Mouse (Mus musculus) ES-Bruce4 (cell line): ENCODE data around the gene Glo1. TPM values are rescaled to one million over a fixed set of nuclear protein-coding genes. Genes with fewer than 3 reads are reported as not detected.

Source experiments
- H3K27ac ChIP-seq: 2 replicates; pipeline ENCODE4 v1.5.1; 2012; ENCODE audit warnings: low read length, inconsistent platforms; ENCODE audit not compliant: insufficient read depth
- H3K27me3 ChIP-seq: 2 replicates; pipeline ENCODE4 v1.6.1; 2012; ENCODE audit warnings: mild to moderate bottlenecking, low read length, inconsistent platforms; ENCODE audit not compliant: control insufficient read depth, poor library complexity, insufficient read depth, severe bottlenecking
- H3K36me3 ChIP-seq: 2 replicates; pipeline ENCODE4 v1.6.1; 2012; ENCODE audit warnings: inconsistent platforms, mild to moderate bottlenecking, low read length, moderate library complexity; ENCODE audit not compliant: control insufficient read depth, poor library complexity, insufficient read depth, severe bottlenecking
- H3K4me1 ChIP-seq: one replicate; pipeline ENCODE4 v1.8.1; 2011; ENCODE audit warnings: low read length; ENCODE audit not compliant: control insufficient read depth, insufficient read depth
- H3K4me3 ChIP-seq: 2 replicates; pipeline ENCODE4 v1.5.1; 2011; ENCODE audit warnings: low read depth, mild to moderate bottlenecking, low read length
- H3K9ac ChIP-seq: 2 replicates; pipeline ENCODE4 v1.6.1; 2012; ENCODE audit warnings: low read depth, mild to moderate bottlenecking, inconsistent platforms; ENCODE audit not compliant: poor library complexity, severe bottlenecking
- H3K9me3 ChIP-seq: replicated peaks from 2 replicates; pipeline ENCODE4 v1.6.1; 2012; ENCODE audit warnings: mild to moderate bottlenecking, low read length, inconsistent platforms; ENCODE audit not compliant: control insufficient read depth, poor library complexity, insufficient read depth, severe bottlenecking
- CTCF ChIP-seq: IDR thresholded peaks from one replicate; pipeline ENCODE4 v1.8.1; 2011; ENCODE audit warnings: low read depth, low read length
- EP300 ChIP-seq: IDR thresholded peaks from 2 replicates; pipeline ENCODE4 v1.6.1; 2011; ENCODE audit warnings: low read depth, low read length; ENCODE audit not compliant: insufficient read depth
- POLR2A ChIP-seq: IDR thresholded peaks from one replicate; pipeline ENCODE4 v1.8.1; 2011; ENCODE audit warnings: low read length; ENCODE audit not compliant: insufficient read depth
- polyA plus RNA-seq: library from polyadenylated mRNA; stranded (reverse); fragments of >200 nt; gene quantifications from 2 replicates; pipeline ENCODE4 v1.2.4, GENCODE M21; 2011; ENCODE audit warnings: low read depth; ENCODE audit not compliant: missing spikeins, insufficient read depth, insufficient read length

The Glo1 gene
- polyA plus RNA-seq, 1 experiment: 190 TPM

- Histone ChIP-seq H3K27me3 (no peaks in the 10 kb centered on the region), H3K4me1 (peaks cover 6% of the 10 kb centered on the region), H3K9me3 (no peaks in the 10 kb centered on the region), H3K9ac (no peak overlapping the region), H3K36me3 (peaks cover 29% of the 10 kb centered on the region), H3K27ac (no peak overlapping the region), H3K4me3 (no peak overlapping the region)
- TF ChIP-seq POLR2A (no peak), EP300 (no peak), CTCF (no peak)
Observed at GRCm38 (mm10) chr17:30597786-30598185, 28.9 kb downstream of the Glo1 start.

DNA sequence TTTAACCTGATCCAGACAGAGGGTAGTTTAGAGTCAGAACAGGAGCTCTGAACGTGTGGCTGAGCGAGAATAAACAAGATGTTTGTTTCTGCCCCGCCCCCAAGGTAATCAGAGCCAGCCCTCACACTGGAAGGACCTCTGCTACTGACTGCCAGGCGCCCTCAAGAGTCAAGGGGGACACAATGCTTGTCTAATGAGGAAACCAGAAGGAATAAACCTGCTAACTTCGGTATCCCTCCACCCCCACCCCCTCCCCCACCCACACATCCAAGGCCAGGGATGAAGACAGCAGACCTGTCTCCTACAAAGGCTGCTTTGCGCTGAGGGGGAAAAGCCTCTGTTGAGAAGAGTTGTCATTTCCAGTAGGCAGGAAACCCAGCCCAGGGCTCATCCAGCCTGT, 31.8 kb downstream of the Glo1 start:
- Histone ChIP-seq H3K36me3 (peaks cover 26% of the 10 kb centered on the region), H3K27me3 (no peaks in the 10 kb centered on the region), H3K4me1 (peaks cover 4% of the 10 kb centered on the region), H3K9ac (no peak overlapping the region), H3K27ac (peak overlapping the region; percentile 23), H3K4me3 (no peak overlapping the region), H3K9me3 (no peaks in the 10 kb centered on the region)
- no peak for TF ChIP-seq CTCF

GRCm38 (mm10) chr17:30594407-30594806, 32.3 kb downstream of the Glo1 start:
- H3K27me3 ChIP-seq: no peaks in the 10 kb centered on the region
- peak overlapping the region; percentile 23 for H3K27ac ChIP-seq

DNA sequence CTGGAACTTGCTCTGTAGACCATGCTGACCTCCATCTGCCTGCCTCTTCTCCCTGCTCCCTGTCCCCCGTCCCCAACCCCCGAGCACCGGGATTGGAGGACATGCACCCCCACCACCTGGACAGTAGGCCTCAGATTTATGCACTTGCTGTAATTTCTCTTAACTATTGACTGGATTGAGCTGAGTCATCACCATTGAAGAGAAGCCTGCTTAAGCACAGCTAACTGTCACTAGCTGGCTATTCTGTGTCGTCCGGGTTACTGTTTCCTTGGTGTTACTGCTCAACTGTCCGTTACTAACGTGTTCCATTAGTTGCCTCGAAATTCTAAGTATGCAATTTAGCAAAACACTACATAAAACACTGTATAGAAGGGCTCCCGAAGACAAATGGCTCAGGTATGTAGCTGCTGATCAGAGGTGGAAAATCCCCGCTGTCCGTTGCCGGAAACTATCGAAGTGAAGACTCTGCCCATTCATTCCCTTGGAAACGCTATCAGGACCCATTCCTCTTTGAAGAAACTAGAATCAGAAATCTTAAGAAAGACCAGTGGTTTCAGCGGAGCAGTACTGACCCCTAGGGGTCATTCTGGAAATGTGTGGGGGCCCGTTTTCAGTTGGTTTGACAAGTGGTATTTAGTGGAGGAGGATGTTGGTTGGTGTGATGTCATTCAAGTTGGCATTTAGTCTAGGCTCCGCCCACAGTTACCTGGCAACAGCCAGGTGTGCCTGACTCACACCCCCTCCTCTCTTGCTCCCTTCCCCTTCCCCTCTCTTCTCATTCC, 36.1 kb downstream of the Glo1 start:
- TF ChIP-seq CTCF: no peak
- Histone ChIP-seq H3K9me3 (no peaks in the 10 kb centered on the region), H3K27me3 (no peaks in the 10 kb centered on the region), H3K36me3 (peaks cover 12% of the 10 kb centered on the region; the same call in 1 of the 2 replicates), H3K4me1 (no peaks in the 10 kb centered on the region), H3K9ac (no peak overlapping the region), H3K4me3 (no peak overlapping the region), H3K27ac (no peak overlapping the region)

More at GRCm38 (mm10) chr17:30594407-30594806, 32.3 kb downstream of the Glo1 start:
- Histone ChIP-seq H3K36me3 (peaks cover 26% of the 10 kb centered on the region), H3K9ac (no peak overlapping the region), H3K4me3 (no peak overlapping the region), H3K4me1 (peaks cover 4% of the 10 kb centered on the region), H3K9me3 (no peaks in the 10 kb centered on the region)
- TF ChIP-seq POLR2A (no peak), CTCF (no peak), EP300 (no peak)

GRCm38 (mm10) chr17:30583258-30584001, 43.2 kb downstream of the Glo1 start:
- Histone ChIP-seq H3K27ac (no peak overlapping the region), H3K9me3 (no peaks in the 10 kb centered on the region), H3K36me3 (no peaks in the 10 kb centered on the region), H3K4me1 (no peaks in the 10 kb centered on the region), H3K27me3 (no peaks in the 10 kb centered on the region), H3K9ac (no peak overlapping the region), H3K4me3 (no peak overlapping the region)
- TF ChIP-seq POLR2A (no peak), EP300 (no peak), CTCF (no peak)

DNA sequence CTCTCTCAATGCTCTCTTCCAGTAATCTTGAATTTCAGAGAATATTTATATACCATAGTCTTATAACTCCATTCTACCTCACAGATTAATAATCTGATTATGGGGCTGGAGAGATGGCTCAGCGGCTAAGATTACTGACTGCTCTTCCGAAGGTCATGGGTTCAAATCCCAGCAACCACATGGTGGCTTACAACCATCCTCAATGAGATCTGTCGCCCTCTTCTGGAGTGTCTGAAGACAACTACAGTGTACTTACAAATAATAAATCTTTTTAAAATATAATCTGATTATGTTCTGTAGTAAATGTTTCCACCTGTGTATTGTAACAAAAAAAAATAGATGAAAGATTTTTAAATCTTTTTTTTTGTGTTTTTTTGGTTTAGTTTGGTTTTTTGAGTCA, 44.4 kb downstream of the Glo1 start:
- TF ChIP-seq CTCF: no peak
- no peak for TF ChIP-seq EP300
- no peak for TF ChIP-seq POLR2A
- Histone ChIP-seq H3K27me3 (no peaks in the 10 kb centered on the region), H3K4me1 (no peaks in the 10 kb centered on the region), H3K36me3 (no peaks in the 10 kb centered on the region), H3K9me3 (no peaks in the 10 kb centered on the region), H3K27ac (no peak overlapping the region), H3K4me3 (no peak overlapping the region), H3K9ac (no peak overlapping the region)
